Mouse (Mus musculus) kidney, embryonic 15.5 days (tissue): ENCODE data around the gene Fbl. TPM values are rescaled to one million over a fixed set of nuclear protein-coding genes. Genes with fewer than 3 reads are reported as not detected.
A peak's percentile ranks its signal among the peaks of the same experiment; 100 is the strongest.

Source experiments
- ATAC-seq: fragments of 200-750 bp; cut with Nextera tagmentation; replicated peaks from 2 replicates; pipeline ENCODE4 v1.8.0; 2017; ENCODE audit warnings: moderate TSS enrichment; ENCODE audit not compliant: low FRiP score
- H3K27ac ChIP-seq: fragments of 300-500 bp; sonication (generic); 2 replicates; pipeline ENCODE4 v1.5.1; 2015; ENCODE audit warnings: mild to moderate bottlenecking, inconsistent platforms
- H3K27me3 ChIP-seq: fragments of 300-500 bp; sonication (generic); 2 replicates; pipeline ENCODE4 v1.6.1; 2015; ENCODE audit warnings: inconsistent platforms
- H3K36me3 ChIP-seq: fragments of 300-500 bp; sonication (generic); 2 replicates; pipeline ENCODE4 v1.6.1; 2015; ENCODE audit warnings: inconsistent platforms
- H3K4me1 ChIP-seq: fragments of 300-500 bp; sonication (generic); 2 replicates; pipeline ENCODE4 v1.6.1; 2015; ENCODE audit warnings: inconsistent platforms
- H3K4me2 ChIP-seq: fragments of 300-500 bp; sonication (generic); 2 replicates; pipeline ENCODE4 v1.6.1; 2015; ENCODE audit warnings: moderate library complexity, mild to moderate bottlenecking, inconsistent platforms
- H3K4me3 ChIP-seq: fragments of 300-500 bp; sonication (generic); replicated peaks from 2 replicates; pipeline ENCODE4 v1.5.1; 2015; ENCODE audit warnings: mild to moderate bottlenecking, inconsistent platforms
- H3K9ac ChIP-seq: fragments of 300-500 bp; sonication (generic); 2 replicates; pipeline ENCODE4 v1.6.1; 2015; ENCODE audit warnings: mild to moderate bottlenecking, inconsistent platforms
- H3K9me3 ChIP-seq: fragments of 300-500 bp; sonication (generic); replicated peaks from 2 replicates; pipeline ENCODE4 v1.6.1; 2016; ENCODE audit warnings: inconsistent platforms
- WGBS: fragments of 180-500 bp; shearing (Covaris S2); methylation state at CpG from one replicate; pipeline ENCODE4 v1.1.7; 2015; ENCODE audit warnings: mixed read lengths; 5-methylcytosine and 5-hydroxymethylcytosine counted together
- polyA plus RNA-seq: library from polyadenylated mRNA; unstranded; fragments of >200 nt; fragmentation: Nextera tagmentation; extraction: Ambion mirVana; gene quantifications from 2 replicates; pipeline ENCODE4 v1.2.1, GENCODE M21; 2015

The Fbl gene
- polyA plus RNA-seq, 1 experiment from 2014 or later, result 154 TPM

- Histone ChIP-seq H3K36me3 (no peaks in the 10 kb centered on the region), H3K4me3 (peak overlapping the region; percentile 97), H3K9me3 (no peaks in the 10 kb centered on the region; the same call in 1 of the 2 replicates), H3K4me1 (peaks cover 29% of the 10 kb centered on the region), H3K27me3 (no peaks in the 10 kb centered on the region), H3K27ac (peak overlapping the region; percentile 93), H3K4me2 (peak overlapping the region; percentile 88), H3K9ac (peak overlapping the region; percentile 44)
- 7% methylated on average over 9 of the region's 9 CpGs for WGBS
- ATAC-seq, result peak; percentile 30; the same call in 1 of the 2 replicates
Measured at GRCm38 (mm10) chr7:28168320-28169115, 992 bp upstream of the Fbl start.

DNA sequence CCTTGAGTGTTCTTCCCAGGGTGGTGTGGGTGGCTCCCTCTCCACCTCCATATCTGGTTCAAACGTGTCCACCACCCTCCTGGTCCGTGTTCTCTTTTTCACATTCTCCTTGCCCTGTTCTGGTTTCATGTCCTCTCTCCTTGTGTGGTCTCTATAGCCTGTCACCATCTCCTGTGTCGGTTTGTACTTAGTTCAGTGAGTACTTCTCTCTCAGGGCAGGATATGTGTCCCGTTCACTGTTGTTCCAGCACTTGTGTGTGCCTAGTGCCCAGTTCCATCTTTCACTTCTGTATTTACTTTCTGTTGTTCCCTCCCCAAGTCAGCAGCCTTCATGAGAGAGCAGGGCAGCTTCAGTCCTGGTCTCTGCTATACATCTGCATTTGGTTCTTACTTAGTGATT lies 5.8 kb downstream of the Fbl start:
- no peak overlapping the region for H3K4me2 ChIP-seq
- no peaks in the 10 kb centered on the region for H3K27me3 ChIP-seq
- H3K4me1 ChIP-seq, result peaks cover 19% of the 10 kb centered on the region
- peaks cover 44% of the 10 kb centered on the region for H3K36me3 ChIP-seq
- H3K4me3 ChIP-seq, result no peak overlapping the region
- H3K27ac ChIP-seq, result no peak overlapping the region
- no peak for ATAC-seq
- 87% methylated on average over 4 of the region's 4 CpGs for WGBS
- H3K9me3 ChIP-seq, result no peaks in the 10 kb centered on the region
- no peak overlapping the region for H3K9ac ChIP-seq

GRCm38 (mm10) chr7:28179228-28179627 lies 9.7 kb downstream of the Fbl start, which contains the start of gene Dyrk1b:
Gene Dyrk1b, plus strand, starts transcription at chr7:28179469.
- WGBS, result under 1% methylated on average over 25 of the region's 25 CpGs

GRCm38 (mm10) chr7:28179741-28180377 lies 10.3 kb downstream of the Fbl start:
- Histone ChIP-seq H3K4me2 (peak overlapping the region; percentile 89), H3K36me3 (peaks cover 79% of the 10 kb centered on the region), H3K4me3 (peak overlapping the region; percentile 99), H3K27me3 (no peaks in the 10 kb centered on the region), H3K9ac (peak overlapping the region; percentile 88), H3K9me3 (no peaks in the 10 kb centered on the region), H3K27ac (peak overlapping the region; percentile 95), H3K4me1 (peaks cover 14% of the 10 kb centered on the region)
- WGBS, result 1% methylated on average over 39 of the region's 56 CpGs
- peak; percentile 96 for ATAC-seq

More at GRCm38 (mm10) chr7:28179228-28179627, 9.7 kb downstream of the Fbl start, which contains the start of gene Dyrk1b:
- Histone ChIP-seq H3K9me3 (no peaks in the 10 kb centered on the region), H3K4me1 (peaks cover 14% of the 10 kb centered on the region), H3K9ac (peak within 1 kb of the TSS; percentile 88), H3K27ac (peak within 1 kb of the TSS; percentile 95), H3K36me3 (peaks cover 76% of the 10 kb centered on the region), H3K27me3 (no peaks in the 10 kb centered on the region), H3K4me3 (peak within 1 kb of the TSS; percentile 99), H3K4me2 (peak within 1 kb of the TSS; percentile 89)
- peak; percentile 91 for ATAC-seq

- 69% methylated on average over 5 of the region's 5 CpGs for WGBS
- Histone ChIP-seq H3K27me3 (no peaks in the 10 kb centered on the region), H3K9me3 (no peaks in the 10 kb centered on the region), H3K36me3 (peaks cover 79% of the 10 kb centered on the region), H3K4me2 (peak overlapping the region; percentile 89), H3K4me3 (peak overlapping the region; percentile 99), H3K9ac (peak overlapping the region; percentile 88; the same call in 1 of the 2 replicates), H3K4me1 (peaks cover 14% of the 10 kb centered on the region), H3K27ac (no peak overlapping the region)
- ATAC-seq, result no peak
Measured at GRCm38 (mm10) chr7:28180890-28181289, 11.4 kb downstream of the Fbl start.

- Histone ChIP-seq H3K4me2 (peak overlapping the region; percentile 89), H3K9ac (no peak overlapping the region), H3K4me3 (peak overlapping the region; percentile 99), H3K27ac (no peak overlapping the region), H3K9me3 (no peaks in the 10 kb centered on the region), H3K36me3 (peaks cover 79% of the 10 kb centered on the region), H3K4me1 (peaks cover 14% of the 10 kb centered on the region), H3K27me3 (no peaks in the 10 kb centered on the region)
- no peak for ATAC-seq
- 96% methylated on average over 12 of the region's 12 CpGs for whole genome bisulfite sequencing
Measured at GRCm38 (mm10) chr7:28181376-28181775, 11.9 kb downstream of the Fbl start.

GRCm38 (mm10) chr7:28182320-28182719 lies 12.8 kb downstream of the Fbl start:
- no peak overlapping the region for H3K9ac ChIP-seq
- H3K4me1 ChIP-seq, result peaks cover 14% of the 10 kb centered on the region
- H3K4me2 ChIP-seq, result no peak overlapping the region
- no peaks in the 10 kb centered on the region for H3K27me3 ChIP-seq
- no peak overlapping the region for H3K27ac ChIP-seq
- no peak for ATAC-seq
- H3K4me3 ChIP-seq, result no peak overlapping the region
- no peaks in the 10 kb centered on the region for H3K9me3 ChIP-seq
- H3K36me3 ChIP-seq, result peaks cover 79% of the 10 kb centered on the region
- 96% methylated on average over 22 of the region's 22 CpGs for WGBS

GRCm38 (mm10) chr7:28185884-28186283 lies 16.4 kb downstream of the Fbl start:
- Histone ChIP-seq H3K27me3 (no peaks in the 10 kb centered on the region), H3K27ac (no peak overlapping the region), H3K9me3 (no peaks in the 10 kb centered on the region), H3K36me3 (peaks cover 97% of the 10 kb centered on the region), H3K4me2 (no peak overlapping the region), H3K9ac (no peak overlapping the region), H3K4me1 (peaks cover 6% of the 10 kb centered on the region), H3K4me3 (no peak overlapping the region)
- WGBS, result 94% methylated on average over 14 of the region's 14 CpGs
- ATAC-seq, result no peak

DNA sequence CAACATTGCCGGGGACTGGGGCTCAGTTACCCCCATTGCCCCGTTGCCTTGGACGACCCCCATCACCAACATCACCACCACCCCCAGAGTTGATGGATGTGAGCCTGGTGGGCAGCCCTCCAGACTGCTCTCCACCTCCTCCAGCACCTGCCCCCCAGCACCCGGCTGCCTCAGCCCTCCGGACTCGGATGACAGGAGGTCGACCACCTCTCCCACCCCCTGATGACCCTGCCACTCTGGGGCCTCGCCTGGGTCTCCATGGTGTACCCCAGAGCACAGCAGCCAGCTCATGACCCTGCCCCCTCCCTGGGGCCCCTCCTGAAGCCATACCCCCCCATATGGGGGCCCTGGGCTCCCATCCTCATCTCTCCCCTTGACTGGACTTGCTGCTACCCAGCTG lies 17.1 kb downstream of the Fbl start:
- H3K9me3 ChIP-seq, result no peaks in the 10 kb centered on the region
- ATAC-seq, result no peak
- no peak overlapping the region for H3K4me2 ChIP-seq
- no peaks in the 10 kb centered on the region for H3K27me3 ChIP-seq
- 79% methylated on average over 8 of the region's 8 CpGs for WGBS
- no peak overlapping the region for H3K27ac ChIP-seq
- no peak overlapping the region for H3K9ac ChIP-seq
- H3K36me3 ChIP-seq, result peaks cover 98% of the 10 kb centered on the region
- no peak overlapping the region for H3K4me3 ChIP-seq
- no peaks in the 10 kb centered on the region for H3K4me1 ChIP-seq

DNA sequence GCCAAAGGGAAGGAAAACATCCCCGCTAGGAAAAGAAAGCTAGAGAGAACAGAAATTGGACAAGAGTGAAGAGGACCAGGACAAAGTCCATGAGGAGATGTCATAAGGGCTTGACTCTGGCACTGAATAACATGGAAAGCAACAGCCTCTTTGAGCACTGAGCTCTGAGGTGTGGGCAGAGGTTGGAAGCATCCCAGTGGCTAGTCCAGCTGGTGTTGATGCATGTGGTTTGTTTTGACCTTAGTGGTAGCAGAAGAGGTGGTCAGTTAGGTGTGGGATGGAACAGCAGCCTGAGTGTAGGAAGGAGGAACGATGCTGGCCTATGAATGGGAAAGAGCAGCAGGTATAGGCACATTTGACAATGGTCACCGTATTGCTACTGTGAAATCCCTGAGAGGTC lies 22.0 kb downstream of the Fbl start:
- ATAC-seq, result no peak
- WGBS, result 90% methylated on average over 3 of the region's 3 CpGs
- H3K4me3 ChIP-seq, result no peak overlapping the region
- no peak overlapping the region for H3K9ac ChIP-seq
- no peaks in the 10 kb centered on the region for H3K9me3 ChIP-seq
- 0 out of 2 replicates have a peak, but pooled peaks cover 4% of the 10 kb centered on the region for H3K4me1 ChIP-seq
- no peaks in the 10 kb centered on the region for H3K27me3 ChIP-seq
- H3K4me2 ChIP-seq, result no peak overlapping the region
- no peak overlapping the region for H3K27ac ChIP-seq
- H3K36me3 ChIP-seq, result peaks cover 77% of the 10 kb centered on the region

GRCm38 (mm10) chr7:28191903-28192302 lies 22.4 kb downstream of the Fbl start:
- Histone ChIP-seq H3K4me3 (no peak overlapping the region), H3K27me3 (no peaks in the 10 kb centered on the region), H3K4me2 (no peak overlapping the region), H3K9ac (no peak overlapping the region), H3K9me3 (no peaks in the 10 kb centered on the region), H3K27ac (no peak overlapping the region), H3K36me3 (peaks cover 76% of the 10 kb centered on the region), H3K4me1 (0 out of 2 replicates have a peak, but pooled peaks cover 7% of the 10 kb centered on the region)
- no peak for ATAC-seq
- 100% methylated on average over 1 of the region's 1 CpGs for WGBS
